Mouse (Mus musculus): ENCODE data around the gene Gm20696.

- no peak for TF ChIP-seq GATA1 (IDR thresholded peaks at IDR 0.05; ENCODE audit: borderline replicate concordance, low read length)
- TF ChIP-seq FLI1 (IDR thresholded peaks at IDR 0.05; ENCODE audit: low read length), result no peak
Observed at GRCm38 (mm10) chr6:99302662-99303435, 363.7 kb downstream of the Gm20696 start.
